Mouse (Mus musculus): ENCODE data around the gene Shb. TPM values are rescaled to one million over a fixed set of nuclear protein-coding genes. Genes with fewer than 3 reads are reported as not detected.

Gene Shb
- 9.7 and 11.3 TPM in 2 replicates for polyA plus RNA-seq (2014; fragmentation: Nextera tagmentation; extraction: Ambion mirVana)

DNA sequence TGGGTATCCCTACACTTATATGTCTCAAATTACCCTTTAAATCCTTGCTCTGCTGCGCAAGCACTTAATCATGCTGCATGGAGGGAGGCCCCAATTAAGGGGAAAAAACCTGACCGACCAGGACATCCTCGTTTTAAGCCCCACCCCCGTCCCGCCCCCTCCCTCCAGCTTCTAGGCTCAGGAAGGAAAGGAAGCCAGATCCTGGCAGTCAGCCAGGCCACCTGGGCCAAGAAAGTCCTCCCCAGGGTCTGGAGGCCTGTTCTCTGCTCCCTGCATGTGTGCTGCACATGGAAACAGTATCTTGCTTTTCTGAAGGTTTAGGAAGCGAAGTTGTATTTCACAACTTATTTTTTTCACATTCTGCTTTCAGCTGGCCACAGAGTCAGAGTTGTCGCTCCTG is at the start of gene Shb:
Gene Shb (minus strand): TSS at position 96 of the 400 bp plus-strand sequence.
- no peaks in the 10 kb centered on the region for H3K36me3 ChIP-seq (ENCODE audit: control insufficient read depth, insufficient read depth, low read length)
- H3K4me2 ChIP-seq (ENCODE audit: low read depth, low read length) = peak within 1 kb of the TSS; percentile 94
- peak within 1 kb of the TSS; percentile 84 for H3K4me3 ChIP-seq (ENCODE audit: low read depth, low read length)
- WGBS = 4% methylated on average over 7 of the region's 7 CpGs
- H3K4me1 ChIP-seq (ENCODE audit: control insufficient read depth, insufficient read depth, low read length) = peaks cover 30% of the 10 kb centered on the region
- no peak within 1 kb of the TSS; the same call in 1 of the 2 replicates for H3K9ac ChIP-seq (ENCODE audit: low read depth, low read length)
- no peaks in the 10 kb centered on the region for H3K9me3 ChIP-seq (ENCODE audit: control insufficient read depth, low read length)
- ATAC-seq (ENCODE audit: low read depth) (peak; percentile 62), DNase-seq (ENCODE audit: low spot score) (peak; percentile 97)
- peak within 1 kb of the TSS; percentile 86 for H3K27ac ChIP-seq (replicated peaks; ENCODE audit: low read depth, low read length)
- H3K27me3 ChIP-seq (replicated peaks; ENCODE audit: control insufficient read depth, insufficient read depth, low read length) = no peaks in the 10 kb centered on the region

- Histone ChIP-seq H3K27ac (replicated peaks; ENCODE audit: low read depth, low read length) (no peak overlapping the region), H3K4me3 (ENCODE audit: low read depth, low read length) (no peak overlapping the region), H3K9me3 (ENCODE audit: control insufficient read depth, low read length) (no peaks in the 10 kb centered on the region), H3K9ac (ENCODE audit: low read depth, low read length) (no peak overlapping the region), H3K36me3 (ENCODE audit: control insufficient read depth, insufficient read depth, low read length) (no peaks in the 10 kb centered on the region), H3K27me3 (replicated peaks; ENCODE audit: control insufficient read depth, insufficient read depth, low read length) (peaks cover 8% of the 10 kb centered on the region), H3K4me2 (ENCODE audit: low read depth, low read length) (no peak overlapping the region), H3K4me1 (ENCODE audit: control insufficient read depth, insufficient read depth, low read length) (peaks cover 9% of the 10 kb centered on the region; the same call in 1 of the 2 replicates)
- ATAC-seq (ENCODE audit: low read depth) (no peak), DNase-seq (ENCODE audit: low spot score) (no peak)
- 74% methylated on average over 5 of the region's 6 CpGs for WGBS
Observed at GRCm38 (mm10) chr4:45581095-45581494, 48.8 kb upstream of the Shb start.

DNA sequence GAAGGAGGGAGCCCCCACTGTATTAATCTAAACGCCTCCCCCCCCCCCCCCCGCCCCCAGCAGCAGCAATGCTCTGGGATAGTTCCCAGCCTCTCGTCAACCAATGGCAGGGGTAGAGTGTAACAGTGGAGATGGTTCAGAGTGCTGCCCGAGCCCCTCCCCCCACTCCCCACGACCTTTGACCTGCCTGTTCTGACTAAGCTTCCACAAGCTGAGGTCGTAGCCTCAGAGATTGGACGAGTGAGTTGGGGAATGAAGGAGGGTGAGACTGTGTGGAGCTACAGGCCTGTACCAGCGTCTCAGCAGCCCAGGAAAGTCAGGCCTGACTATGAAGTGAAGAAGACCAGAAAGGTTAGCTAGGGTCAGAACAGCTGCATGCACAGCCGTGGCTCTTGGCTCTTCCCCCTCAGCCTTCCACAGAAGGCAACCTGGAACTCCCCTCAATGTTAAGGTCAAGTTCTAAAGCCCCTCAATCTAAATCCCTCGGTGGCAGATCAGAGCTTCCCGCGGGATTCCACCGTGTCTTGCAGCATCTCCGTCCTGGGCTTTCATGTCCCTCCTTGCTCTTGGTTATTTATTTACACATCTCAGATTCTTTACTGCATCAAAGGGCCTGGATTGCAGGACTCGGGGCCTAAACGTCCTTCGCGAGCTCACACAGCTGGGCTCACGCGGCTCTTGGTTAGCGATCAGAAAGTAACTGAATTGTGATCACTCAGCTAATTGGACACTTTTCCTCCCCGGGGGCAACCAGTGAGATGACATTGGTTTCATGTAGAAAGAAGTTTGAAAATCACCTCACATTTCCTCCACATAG is 46.5 kb upstream of the Shb start:
- Histone ChIP-seq H3K4me2 (ENCODE audit: low read depth, low read length) (no peak overlapping the region), H3K36me3 (ENCODE audit: control insufficient read depth, insufficient read depth, low read length) (no peaks in the 10 kb centered on the region), H3K4me3 (ENCODE audit: low read depth, low read length) (no peak overlapping the region), H3K9ac (ENCODE audit: low read depth, low read length) (no peak overlapping the region), H3K9me3 (ENCODE audit: control insufficient read depth, low read length) (no peaks in the 10 kb centered on the region), H3K4me1 (ENCODE audit: control insufficient read depth, insufficient read depth, low read length) (peaks cover 9% of the 10 kb centered on the region; the same call in 1 of the 2 replicates), H3K27ac (replicated peaks; ENCODE audit: low read depth, low read length) (no peak overlapping the region), H3K27me3 (replicated peaks; ENCODE audit: control insufficient read depth, insufficient read depth, low read length) (no peaks in the 10 kb centered on the region)
- WGBS = 18% methylated on average over 20 of the region's 22 CpGs
- no peak for DNase-seq (ENCODE audit: low spot score)
- ATAC-seq (ENCODE audit: low read depth) = no peak

- H3K4me2 ChIP-seq (ENCODE audit: low read depth, low read length) = no peak overlapping the region
Observed at GRCm38 (mm10) chr4:45577631-45578030, 45.4 kb upstream of the Shb start.

GRCm38 (mm10) chr4:45574614-45575169 is 42.4 kb upstream of the Shb start:
- no peak overlapping the region; the same call in 1 of the 2 replicates for H3K9ac ChIP-seq (ENCODE audit: low read depth, low read length)
- H3K4me3 ChIP-seq (ENCODE audit: low read depth, low read length) = no peak overlapping the region
- peak; percentile 47; the same call in 1 of the 2 replicates for ATAC-seq (ENCODE audit: low read depth)
- 0 out of 2 replicates have a peak, but pooled peaks cover 9% of the 10 kb centered on the region for H3K4me1 ChIP-seq (ENCODE audit: control insufficient read depth, insufficient read depth, low read length)
- H3K9me3 ChIP-seq (ENCODE audit: control insufficient read depth, low read length) = no peaks in the 10 kb centered on the region
- H3K27me3 ChIP-seq (replicated peaks; ENCODE audit: control insufficient read depth, insufficient read depth, low read length) = no peaks in the 10 kb centered on the region
- H3K36me3 ChIP-seq (ENCODE audit: control insufficient read depth, insufficient read depth, low read length) = no peaks in the 10 kb centered on the region
- peak; percentile 57 for DNase-seq (ENCODE audit: low spot score)
- 0 out of 2 replicates have a peak overlapping the region, but pooled peaks have one; percentile 0 for H3K4me2 ChIP-seq (ENCODE audit: low read depth, low read length)
- no peak overlapping the region for H3K27ac ChIP-seq (replicated peaks; ENCODE audit: low read depth, low read length)
- WGBS = 42% methylated on average over 15 of the region's 15 CpGs

More at GRCm38 (mm10) chr4:45577631-45578030, 45.4 kb upstream of the Shb start:
- DNase-seq (ENCODE audit: low spot score) (peak; percentile 43), ATAC-seq (ENCODE audit: low read depth) (no peak)
- H3K4me1 ChIP-seq (ENCODE audit: control insufficient read depth, insufficient read depth, low read length) = peaks cover 9% of the 10 kb centered on the region; the same call in 1 of the 2 replicates
- 25% methylated on average over 8 of the region's 8 CpGs for WGBS
- no peak overlapping the region for H3K4me3 ChIP-seq (ENCODE audit: low read depth, low read length)
- no peak overlapping the region for H3K9ac ChIP-seq (ENCODE audit: low read depth, low read length)
- no peaks in the 10 kb centered on the region for H3K9me3 ChIP-seq (ENCODE audit: control insufficient read depth, low read length)
- no peak overlapping the region for H3K27ac ChIP-seq (replicated peaks; ENCODE audit: low read depth, low read length)
- H3K36me3 ChIP-seq (ENCODE audit: control insufficient read depth, insufficient read depth, low read length) = no peaks in the 10 kb centered on the region
- H3K27me3 ChIP-seq (replicated peaks; ENCODE audit: control insufficient read depth, insufficient read depth, low read length) = no peaks in the 10 kb centered on the region

- no peaks in the 10 kb centered on the region for H3K36me3 ChIP-seq (ENCODE audit: control insufficient read depth, insufficient read depth, low read length)
- no peak overlapping the region for H3K9ac ChIP-seq (ENCODE audit: low read depth, low read length)
- 68% methylated on average over 5 of the region's 5 CpGs for WGBS
- no peak overlapping the region for H3K4me3 ChIP-seq (ENCODE audit: low read depth, low read length)
- no peaks in the 10 kb centered on the region for H3K27me3 ChIP-seq (replicated peaks; ENCODE audit: control insufficient read depth, insufficient read depth, low read length)
- no peak overlapping the region for H3K4me2 ChIP-seq (ENCODE audit: low read depth, low read length)
- H3K9me3 ChIP-seq (ENCODE audit: control insufficient read depth, low read length) = no peaks in the 10 kb centered on the region
- DNase-seq (ENCODE audit: low spot score) (no peak), ATAC-seq (ENCODE audit: low read depth) (no peak)
- H3K4me1 ChIP-seq (ENCODE audit: control insufficient read depth, insufficient read depth, low read length) = no peaks in the 10 kb centered on the region
- no peak overlapping the region for H3K27ac ChIP-seq (replicated peaks; ENCODE audit: low read depth, low read length)
Observed at GRCm38 (mm10) chr4:45569521-45569920, 37.3 kb upstream of the Shb start.

GRCm38 (mm10) chr4:45558211-45558610 is 25.9 kb upstream of the Shb start:
- no peaks in the 10 kb centered on the region for H3K36me3 ChIP-seq (ENCODE audit: control insufficient read depth, insufficient read depth, low read length)
- no peak for ATAC-seq (ENCODE audit: low read depth)
- no peak overlapping the region for H3K27ac ChIP-seq (replicated peaks; ENCODE audit: low read depth, low read length)
- 88% methylated on average over 5 of the region's 5 CpGs for WGBS
- no peaks in the 10 kb centered on the region for H3K9me3 ChIP-seq (ENCODE audit: control insufficient read depth, low read length)
- H3K4me2 ChIP-seq (ENCODE audit: low read depth, low read length) = no peak overlapping the region
- H3K9ac ChIP-seq (ENCODE audit: low read depth, low read length) = no peak overlapping the region
- no peak overlapping the region for H3K4me3 ChIP-seq (ENCODE audit: low read depth, low read length)
- DNase-seq (ENCODE audit: low spot score) = no peak
- no peaks in the 10 kb centered on the region for H3K27me3 ChIP-seq (replicated peaks; ENCODE audit: control insufficient read depth, insufficient read depth, low read length)
- no peaks in the 10 kb centered on the region for H3K4me1 ChIP-seq (ENCODE audit: control insufficient read depth, insufficient read depth, low read length)

- 59% methylated on average over 4 of the region's 4 CpGs for WGBS
- DNase-seq (ENCODE audit: low spot score) (no peak), ATAC-seq (ENCODE audit: low read depth) (no peak)
- Histone ChIP-seq H3K9me3 (ENCODE audit: control insufficient read depth, low read length) (no peaks in the 10 kb centered on the region), H3K36me3 (ENCODE audit: control insufficient read depth, insufficient read depth, low read length) (no peaks in the 10 kb centered on the region), H3K4me3 (ENCODE audit: low read depth, low read length) (no peak overlapping the region), H3K4me1 (ENCODE audit: control insufficient read depth, insufficient read depth, low read length) (no peaks in the 10 kb centered on the region), H3K9ac (ENCODE audit: low read depth, low read length) (no peak overlapping the region), H3K27ac (replicated peaks; ENCODE audit: low read depth, low read length) (no peak overlapping the region), H3K4me2 (ENCODE audit: low read depth, low read length) (no peak overlapping the region), H3K27me3 (replicated peaks; ENCODE audit: control insufficient read depth, insufficient read depth, low read length) (no peaks in the 10 kb centered on the region)
Observed at GRCm38 (mm10) chr4:45552571-45552970, 20.3 kb upstream of the Shb start.

All from embryonic facial prominence, embryonic 14.5 days (tissue).